In genomic region chr5:99336427-99336826, GRCm38 (mm10) we compare ENCODE assay signal across 12 mouse cellular contexts.
DNase-seq lines count a peak whose midpoint lies in the region; ATAC-seq and TF ChIP-seq lines count a peak whose summit lies in the region.
"Had no signal": no experiment of that assay in that cellular context is flagged by ENCODE, and none has a peak within 500 bp of the region (broad histone marks: within the 10 kb centered on the region; RNA-seq: fewer than 3 reads in every experiment).

No protein-coding gene starts in this region.

- H3K36me3 ChIP-seq in liver, embryonic 14.5 days (replicated peaks; ENCODE audit: control insufficient read depth, insufficient read depth, low read depth): no peaks in the 10 kb centered on the region
- H3K36me3 ChIP-seq in hindbrain, embryonic 12.5 days: no peaks in the 10 kb centered on the region
- H3K36me3 ChIP-seq: embryonic facial prominence, embryonic 15.5 days; limb, embryonic 13.5 days had no signal

- H3K4me2 ChIP-seq in liver, embryonic 14.5 days (ENCODE audit: low read depth): no peak overlapping the region; the same call in none of the 2 replicates
- H3K4me2 ChIP-seq in hindbrain, embryonic 12.5 days (replicated peaks): no peak overlapping the region
- H3K4me2 ChIP-seq: embryonic facial prominence, embryonic 15.5 days; limb, embryonic 13.5 days had no signal

- no peak for TF ChIP-seq EP300 in liver, embryonic 14.5 days (IDR thresholded peaks at IDR 0.05; ENCODE audit: low read depth)

- H3K27ac ChIP-seq in liver, embryonic 14.5 days: no peak overlapping the region
- no peak overlapping the region for H3K27ac ChIP-seq in hindbrain, embryonic 12.5 days
- H3K27ac ChIP-seq: embryonic facial prominence, embryonic 15.5 days; heart, adult 2 months; limb, embryonic 13.5 days had no signal

- WGBS in liver, embryonic 14.5 days (ENCODE audit: insufficient replicate concordance): 16% methylated on average over 11 of the region's 11 CpGs
- WGBS in hindbrain, embryonic 12.5 days: 79% methylated on average over 11 of the region's 11 CpGs

- peak; percentile 84 for ATAC-seq in CD4-positive, CD25-positive, alpha-beta regulatory T cell, adult 4 months
- 0 out of 2 replicates have a peak, but pooled peaks have one; percentile 33 for ATAC-seq in liver, embryonic 14.5 days (ENCODE audit: insufficient read depth)
- ATAC-seq in hindbrain, embryonic 12.5 days (ENCODE audit: low FRiP score): no peak
- ATAC-seq: Patski had no signal

- H3K4me1 ChIP-seq in liver, embryonic 14.5 days (replicated peaks; ENCODE audit: control insufficient read depth in 2 of 2, insufficient read depth in 2 of 2, low read length in 1 of 2): peaks cover 0 to 2% of the 10 kb centered on the region in 2 experiments; a peak in 1 of 4 replicates
- H3K4me1 ChIP-seq in hindbrain, embryonic 12.5 days: no peaks in the 10 kb centered on the region

- no peaks in the 10 kb centered on the region for H3K27me3 ChIP-seq in liver, embryonic 14.5 days (ENCODE audit: control insufficient read depth, insufficient read depth, low read length)
- 0 out of 2 replicates have a peak, but pooled peaks cover 3% of the 10 kb centered on the region for H3K27me3 ChIP-seq in hindbrain, embryonic 12.5 days
- H3K27me3 ChIP-seq: embryonic facial prominence, embryonic 15.5 days; limb, embryonic 13.5 days had no signal

- H3K9me3 ChIP-seq in liver, embryonic 14.5 days (ENCODE audit: control insufficient read depth, low read length): no peaks in the 10 kb centered on the region
- H3K9me3 ChIP-seq in hindbrain, embryonic 12.5 days (replicated peaks): no peaks in the 10 kb centered on the region
- H3K9me3 ChIP-seq: embryonic facial prominence, embryonic 15.5 days; limb, embryonic 13.5 days had no signal

- no peak overlapping the region for H3K4me3 ChIP-seq in liver, embryonic 14.5 days (ENCODE audit: insufficient read depth in 1 of 2, low read depth in 2 of 2, low read length in 2 of 2)
- H3K4me3 ChIP-seq in hindbrain, embryonic 12.5 days: no peak overlapping the region
- H3K4me3 ChIP-seq: embryonic facial prominence, embryonic 15.5 days; heart, adult 2 months; limb, embryonic 13.5 days had no signal

- H3K9ac ChIP-seq in liver, embryonic 14.5 days (replicated peaks): no peak overlapping the region
- no peak overlapping the region for H3K9ac ChIP-seq in hindbrain, embryonic 12.5 days
- H3K9ac ChIP-seq: embryonic facial prominence, embryonic 15.5 days; limb, embryonic 13.5 days had no signal

- TF ChIP-seq CTCF in liver, embryonic 14.5 days (IDR thresholded peaks at IDR 0.05; ENCODE audit: low read depth): no peak

- DNase-seq in 416B (ENCODE audit: low read depth): peak; percentile 1
- DNase-seq in liver, embryonic 14.5 days (ENCODE audit: low read depth in 3 of 3, low spot score in 3 of 3): peak in 2 of 3 experiments; percentile 17 to 36
- peak; percentile 47 to 86 for DNase-seq in natural killer cell, adult 2 months (ENCODE audit: low spot score in 2 of 2)
- no peak for DNase-seq in frontal cortex, postnatal 25 days (ENCODE audit: low spot score in 2 of 2)
- DNase-seq in left cerebral cortex, adult 11 months (ENCODE audit: low spot score): no peak
- DNase-seq: kidney, postnatal 10 days had no signal

Comparison
In these comparisons a context has a peak if more than half of its experiments do, and no peak if none do; other contexts are left out.
1. DNase-seq: peak in 416B (single experiment), liver, embryonic 14.5 days (2 of 3) and natural killer cell, adult 2 months (2 of 2); none in frontal cortex, postnatal 25 days (0 of 2) and left cerebral cortex, adult 11 months (single experiment).